Mouse (Mus musculus): ENCODE measurements around the gene Efs.

Gene Efs

DNA sequence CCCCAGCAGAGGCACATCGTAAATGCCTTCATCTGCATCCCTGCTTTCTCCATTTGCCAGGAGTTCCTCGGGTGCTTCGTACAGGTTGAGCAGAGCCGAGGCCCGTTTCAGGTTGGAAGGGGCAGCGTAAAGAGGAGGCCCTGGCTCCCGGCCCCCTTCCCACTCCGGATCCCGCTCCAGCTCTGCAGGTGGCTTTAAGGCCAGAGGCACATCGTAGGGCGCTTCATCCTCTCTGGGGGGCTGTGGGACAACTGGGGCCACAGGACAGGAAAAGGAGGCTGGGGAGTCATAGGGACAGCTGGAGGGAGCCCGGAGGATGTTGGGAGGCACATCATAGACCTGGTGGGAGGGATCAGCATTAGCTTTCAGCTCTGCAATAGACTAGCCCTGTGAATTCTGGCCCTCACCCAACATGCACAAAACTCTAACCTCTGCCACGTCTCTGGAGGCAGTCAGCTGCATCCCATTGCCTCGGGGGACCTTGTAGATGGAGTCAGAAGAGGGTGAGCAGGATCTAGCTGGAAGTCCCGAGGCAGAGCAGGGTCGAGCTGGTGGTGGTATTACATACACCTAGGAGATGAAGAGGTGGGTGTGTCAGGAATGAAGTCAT lies 5.7 kb downstream of the Efs start:
- DNase-seq, result no peak

DNA sequence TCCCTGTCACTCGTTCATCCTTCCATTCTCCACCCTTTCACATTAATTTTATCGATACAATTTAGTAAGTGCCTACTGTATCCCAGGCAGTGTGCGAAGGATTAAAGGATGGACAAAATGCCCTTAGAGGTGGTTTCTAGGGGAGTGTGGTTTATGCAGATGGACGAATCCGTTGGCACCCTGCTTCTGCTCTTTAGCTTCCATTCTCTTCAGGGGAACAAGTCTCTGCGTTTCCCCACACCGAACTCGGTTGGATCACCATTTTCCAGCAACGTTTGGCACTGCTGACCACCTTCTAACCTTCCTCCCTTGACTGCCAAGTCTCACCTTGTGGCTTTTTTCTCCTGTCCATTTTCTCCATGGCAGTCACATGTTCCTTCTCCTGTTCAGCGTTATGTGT lies 12.6 kb downstream of the Efs start:
- DNase-seq, result no peak

DNA sequence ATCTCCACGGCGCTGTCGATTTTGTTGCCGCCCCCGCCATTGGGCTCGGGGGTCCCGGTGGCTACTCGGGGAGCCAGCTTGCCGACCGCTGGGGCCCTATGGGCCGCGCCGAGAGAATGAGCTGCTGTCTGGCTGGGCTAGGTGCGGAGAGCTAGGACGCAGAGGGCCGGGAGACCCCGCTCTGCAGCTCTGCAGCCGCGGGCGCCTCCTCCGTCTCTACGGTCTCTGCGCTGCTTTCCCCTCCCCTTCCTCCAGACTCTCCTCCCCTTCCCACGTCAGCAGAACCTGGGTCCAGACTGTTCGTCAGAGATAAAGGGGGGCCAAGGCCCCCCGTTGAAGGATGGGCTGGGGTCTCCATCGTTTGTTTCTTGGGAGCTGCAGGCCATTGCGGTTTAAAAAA lies 13.0 kb downstream of the Efs start, which contains the start of gene Slc22a17:
Gene Slc22a17 (minus strand): TSS at position 247 of the 400 bp plus-strand sequence.
- DNase-seq, result peak; percentile 81

DNA sequence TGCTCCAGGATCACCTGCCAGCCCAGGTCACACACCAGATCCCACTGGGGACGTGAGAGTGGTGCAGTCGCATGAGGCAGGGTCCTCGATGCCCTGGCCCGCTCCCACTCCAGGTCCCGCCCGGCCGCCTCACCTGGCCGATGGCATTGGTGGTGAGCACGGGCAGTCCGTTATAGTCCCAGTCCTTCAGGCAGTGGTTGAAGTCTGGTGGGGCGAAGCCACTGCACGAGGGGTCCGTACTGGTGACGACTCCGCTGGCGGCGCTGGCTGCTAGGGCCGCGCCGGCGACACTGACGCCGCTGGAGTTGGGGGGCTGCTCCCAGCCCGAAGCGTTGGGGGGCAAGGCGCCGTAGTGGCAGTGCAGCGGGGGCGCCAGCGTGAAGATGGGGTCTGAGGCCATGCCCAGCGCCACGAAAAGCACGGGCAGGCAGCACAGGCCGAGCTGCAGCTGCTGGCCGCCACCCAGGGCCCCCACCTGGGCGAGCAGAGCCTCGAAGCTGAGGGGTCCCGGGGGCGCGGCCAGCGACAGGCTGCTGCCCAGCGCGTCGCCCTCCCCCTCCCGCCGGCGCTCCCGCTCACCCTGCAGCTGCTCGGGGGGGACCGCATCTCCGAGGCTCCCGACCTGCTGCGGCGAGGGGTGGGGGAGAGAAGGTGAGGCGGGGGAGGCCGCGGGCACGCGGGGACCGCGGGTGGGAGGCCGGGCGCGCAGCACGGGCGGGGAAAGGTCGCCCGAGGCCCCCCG lies 13.6 kb downstream of the Efs start:
- no peak for DNase-seq

DNA sequence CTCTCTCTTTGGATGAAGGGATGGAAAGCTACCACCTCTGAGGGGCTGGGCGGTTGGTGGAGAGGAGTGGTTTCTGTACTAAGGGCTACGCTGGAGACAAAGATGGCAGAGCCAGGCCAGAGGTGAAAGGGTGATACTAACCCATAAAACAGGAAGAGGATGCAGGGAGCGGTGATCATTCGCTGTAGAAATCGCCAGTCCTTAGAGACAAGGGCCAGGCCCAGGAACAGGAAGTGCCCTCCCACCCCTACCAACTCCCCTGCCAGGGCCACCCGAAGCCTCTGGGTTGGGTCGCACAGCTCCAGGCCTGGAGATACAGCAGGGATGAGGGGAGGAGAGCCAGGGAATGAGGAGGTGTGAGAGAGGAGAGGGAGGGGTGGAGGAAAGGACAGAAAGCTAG lies 17.2 kb downstream of the Efs start:
- DNase-seq, result no peak

DNA sequence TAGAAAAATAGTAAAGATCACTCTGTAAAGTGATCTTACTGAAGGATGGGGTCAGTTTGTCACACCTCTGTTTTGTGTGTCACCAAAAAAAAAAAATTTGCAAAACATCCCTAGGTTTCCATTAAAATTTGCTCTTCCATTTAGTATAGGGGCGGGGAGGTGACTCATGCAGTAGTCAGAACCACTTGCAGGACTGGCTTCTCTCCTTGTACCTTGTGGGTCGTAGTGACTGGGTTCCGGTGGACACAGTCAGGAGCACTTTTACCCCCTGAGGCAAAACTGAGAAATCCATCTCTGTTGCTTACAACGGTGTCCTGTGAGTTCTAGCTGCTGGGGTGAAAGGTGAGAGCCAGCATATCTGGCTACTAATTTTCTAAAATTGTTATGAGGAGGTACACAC lies 22.3 kb downstream of the Efs start:
- DNase-seq, result no peak

DNA sequence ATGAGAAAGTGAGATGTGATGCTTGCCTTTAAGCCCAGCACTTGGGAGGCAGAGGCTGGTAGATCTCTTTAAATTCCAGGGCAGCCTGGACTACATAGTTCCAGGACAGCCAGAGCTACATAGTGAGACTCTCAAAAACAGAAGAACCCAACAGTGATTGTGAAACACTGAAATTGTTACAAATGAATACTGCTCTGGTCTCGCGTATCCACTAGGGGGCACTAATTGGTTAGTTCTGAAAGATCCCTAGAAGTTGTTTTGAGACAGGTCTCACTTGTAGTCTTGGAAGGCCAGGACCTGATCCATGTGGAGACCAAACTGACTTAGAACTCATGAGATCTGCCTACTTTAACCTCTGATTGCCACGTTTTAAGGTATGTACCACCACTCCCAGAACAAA lies 25.5 kb downstream of the Efs start:
- DNase-seq, result peak; percentile 61

DNA sequence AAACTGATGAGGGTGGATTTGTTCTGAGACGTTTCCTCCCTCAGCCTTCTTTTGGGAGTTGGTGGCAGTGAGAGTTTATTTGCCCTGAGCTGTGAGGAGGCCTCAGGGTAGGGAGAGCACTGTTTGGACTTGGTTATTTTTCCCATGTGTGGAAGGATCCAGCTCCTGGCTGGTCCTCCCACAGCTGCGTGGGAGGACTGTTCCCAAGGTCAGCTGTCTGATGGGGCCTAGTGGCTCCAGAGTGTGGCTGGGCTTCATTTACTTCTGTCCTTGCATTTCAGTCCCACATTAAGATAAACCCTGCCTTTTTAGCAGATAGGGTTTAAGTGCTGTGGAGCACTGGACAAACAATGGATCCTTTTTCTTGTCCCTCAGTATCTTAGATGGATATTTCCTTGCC lies 28.5 kb downstream of the Efs start:
- no peak for DNase-seq

DNA sequence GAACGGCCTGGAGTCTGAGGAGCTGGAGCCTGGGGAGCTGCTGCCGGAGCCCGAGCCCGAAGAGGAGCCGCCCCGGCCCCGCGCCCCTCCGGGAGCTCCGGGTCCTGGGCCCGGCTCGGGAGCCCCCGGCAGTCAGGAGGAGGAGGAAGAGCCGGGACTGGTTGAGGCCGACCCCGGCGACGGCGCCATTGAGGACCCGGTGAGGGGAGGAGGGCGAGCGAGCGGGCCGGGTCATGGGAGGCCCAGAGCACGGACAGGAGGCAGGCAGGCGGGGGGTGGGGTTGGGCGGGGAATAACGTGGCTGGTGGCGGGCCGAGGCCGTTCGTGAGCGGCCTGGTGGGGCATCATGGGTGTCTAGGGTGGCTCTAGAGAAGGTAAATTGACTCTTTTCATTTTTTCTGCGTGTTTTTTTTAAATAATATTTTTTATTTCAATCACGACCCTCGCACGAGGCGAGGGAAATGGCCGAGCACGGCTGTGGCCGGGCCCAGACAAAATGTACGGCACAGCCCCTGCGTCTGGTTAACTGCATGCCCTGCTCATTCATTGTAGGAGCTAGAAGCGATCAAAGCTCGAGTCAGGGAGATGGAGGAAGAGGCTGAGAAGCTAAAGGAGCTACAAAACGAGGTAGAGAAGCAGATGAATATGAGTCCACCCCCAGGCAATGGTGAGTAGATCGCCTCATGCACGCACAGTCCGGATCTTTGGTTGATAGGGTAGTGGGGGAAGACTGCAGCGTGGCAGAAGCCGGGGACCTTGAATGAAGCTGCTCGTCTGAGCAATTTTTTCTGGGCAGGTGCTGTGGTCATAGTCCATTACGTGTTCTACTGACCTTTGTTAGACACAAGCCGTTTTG lies 31.4 kb downstream of the Efs start:
- DNase-seq, result peak; percentile 60

DNA sequence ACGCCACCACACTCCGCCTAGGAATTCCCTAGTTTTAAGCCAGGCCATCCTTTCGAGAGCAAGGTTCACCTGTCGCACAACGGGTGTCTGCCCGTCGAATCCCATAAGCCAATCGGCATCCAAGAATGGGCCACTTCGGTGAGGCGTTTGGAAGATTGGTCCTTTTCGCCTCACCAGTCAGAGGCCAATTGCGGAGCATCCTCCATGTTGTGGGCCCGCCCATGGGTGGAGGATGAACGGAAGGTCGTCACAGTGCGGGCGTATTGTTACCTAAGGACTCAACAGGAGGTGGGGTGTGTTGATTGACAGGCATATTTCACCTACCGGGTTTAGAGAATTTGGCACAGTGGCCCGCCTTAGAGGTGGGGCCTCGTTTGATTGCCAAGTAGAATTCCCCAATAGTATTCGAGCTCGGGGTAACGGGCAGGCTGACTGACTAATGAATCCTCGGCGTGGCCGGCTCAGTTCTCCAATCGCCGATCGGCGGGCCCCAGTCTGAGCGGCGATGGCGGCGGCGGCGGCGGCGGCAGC lies 32.2 kb downstream of the Efs start:
- peak; percentile 93 for DNase-seq

DNA sequence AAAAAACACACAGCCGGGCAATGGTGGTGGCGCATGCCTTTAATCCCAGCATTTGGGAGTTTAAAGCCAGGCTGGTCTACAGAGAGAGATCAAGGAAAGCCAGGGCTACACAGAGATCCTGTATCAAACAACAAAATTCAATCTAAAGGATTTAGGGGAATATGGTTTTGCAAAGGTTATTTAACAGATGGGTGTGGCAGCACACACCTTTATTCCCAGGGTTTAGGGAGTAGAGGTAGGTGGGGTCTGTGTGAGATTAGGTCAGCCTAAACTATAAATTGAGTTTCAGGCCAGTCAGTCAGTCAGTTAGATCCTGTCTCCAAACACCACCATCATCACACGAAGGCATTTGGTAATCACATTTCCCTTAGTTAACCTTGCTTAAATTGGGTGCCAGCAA lies 33.7 kb downstream of the Efs start, which contains the start of gene Pabpn1:
Gene Pabpn1 (plus strand): TSS at position 301 of the 400 bp plus-strand sequence.
- DNase-seq, result no peak

DNA sequence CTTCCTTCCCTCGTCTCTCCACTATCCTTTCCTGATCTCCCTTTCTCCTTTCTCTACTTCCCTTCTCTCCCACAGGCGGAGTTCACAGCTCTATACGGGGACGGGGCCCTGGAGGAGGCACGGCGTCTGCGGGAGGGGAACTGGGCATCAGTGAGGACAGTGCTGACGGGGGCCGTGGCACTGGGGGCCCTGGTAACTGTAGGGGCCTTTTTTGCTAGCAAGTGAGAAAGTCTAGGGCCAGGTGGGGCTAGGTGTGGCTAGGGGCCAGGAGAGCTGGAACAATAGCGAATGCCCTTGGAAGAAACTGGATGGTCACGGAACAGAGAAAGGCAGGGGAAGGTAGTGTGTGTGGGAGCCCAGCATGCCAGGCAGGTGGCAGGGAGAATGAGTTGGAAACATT lies 40.6 kb downstream of the Efs start:
- no peak for DNase-seq

DNA sequence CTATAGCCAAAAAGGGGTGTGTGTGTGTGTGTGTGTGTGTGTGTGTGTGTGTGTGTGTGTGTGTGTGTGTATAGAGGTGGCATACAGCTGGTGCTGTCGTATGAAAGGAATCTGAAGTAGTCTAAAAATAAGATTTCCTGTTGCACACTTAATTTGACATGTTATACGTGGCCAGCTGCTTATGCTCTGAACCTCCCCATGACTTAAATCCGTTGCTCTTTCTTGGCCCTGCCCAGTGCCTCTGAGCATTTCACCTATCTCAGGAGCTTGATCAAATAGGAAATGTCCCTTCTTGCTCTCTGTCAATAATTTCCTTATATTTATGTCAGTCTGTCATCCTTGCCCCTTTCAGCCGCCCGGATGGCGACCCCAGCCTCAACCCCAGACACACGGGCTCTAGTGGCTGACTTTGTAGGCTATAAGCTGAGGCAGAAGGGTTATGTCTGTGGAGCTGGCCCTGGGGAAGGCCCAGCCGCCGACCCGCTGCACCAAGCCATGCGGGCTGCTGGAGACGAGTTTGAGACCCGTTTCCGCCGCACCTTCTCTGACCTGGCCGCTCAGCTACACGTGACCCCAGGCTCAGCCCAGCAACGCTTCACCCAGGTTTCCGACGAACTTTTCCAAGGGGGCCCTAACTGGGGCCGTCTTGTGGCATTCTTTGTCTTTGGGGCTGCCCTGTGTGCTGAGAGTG lies 41.8 kb downstream of the Efs start:
- DNase-seq, result no peak

DNA sequence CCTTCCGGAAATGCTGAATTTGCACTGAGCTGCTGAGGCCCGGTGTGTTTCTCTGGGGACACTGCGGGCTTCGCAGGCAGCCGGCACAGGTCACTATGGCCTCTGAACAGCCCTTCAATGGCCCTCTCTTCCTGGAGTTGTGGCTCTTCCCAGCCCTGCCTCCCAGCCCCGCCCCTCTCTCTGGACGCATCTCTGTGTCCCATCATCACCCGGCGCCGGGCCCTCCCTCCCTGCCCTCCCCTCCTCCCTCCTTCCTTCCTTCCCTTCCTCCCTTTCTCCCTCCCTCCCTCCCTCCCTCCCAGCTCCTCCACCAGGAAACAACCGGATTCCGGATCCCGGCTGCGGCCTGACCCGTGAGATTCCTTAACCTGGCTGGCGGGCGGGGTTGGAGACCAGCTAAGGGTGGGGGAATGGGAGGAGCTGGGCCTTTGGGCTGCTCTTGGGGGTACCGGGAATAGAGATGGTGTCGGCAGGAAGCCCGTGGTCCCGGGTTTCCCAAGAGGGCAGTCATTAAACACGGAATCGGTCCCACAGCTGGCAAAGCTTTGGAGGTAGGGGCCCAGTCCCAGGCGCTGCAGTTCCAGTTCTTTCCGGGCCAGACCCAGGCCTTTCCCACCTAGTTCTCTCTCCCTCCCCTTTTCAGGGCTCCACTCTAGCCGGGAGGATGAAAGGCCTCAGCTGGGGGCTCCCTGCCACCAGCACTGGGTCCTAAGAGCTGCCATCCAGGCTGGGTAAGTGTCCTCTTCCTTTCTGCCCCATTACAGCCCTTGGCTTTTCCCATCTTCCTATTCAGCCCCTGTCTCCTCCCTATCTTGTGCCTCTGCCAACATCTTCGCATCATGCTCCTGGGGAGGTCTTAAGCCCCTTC lies 42.5 kb downstream of the Efs start, which contains the start of the genes Bcl2l2 and Gm20521:
Gene Bcl2l2 (plus strand): TSS at position 224 of the 868 bp plus-strand sequence.
Gene Gm20521 (plus strand): TSS at position 288 of the 868 bp plus-strand sequence.
- peak; percentile 82 for DNase-seq

DNA sequence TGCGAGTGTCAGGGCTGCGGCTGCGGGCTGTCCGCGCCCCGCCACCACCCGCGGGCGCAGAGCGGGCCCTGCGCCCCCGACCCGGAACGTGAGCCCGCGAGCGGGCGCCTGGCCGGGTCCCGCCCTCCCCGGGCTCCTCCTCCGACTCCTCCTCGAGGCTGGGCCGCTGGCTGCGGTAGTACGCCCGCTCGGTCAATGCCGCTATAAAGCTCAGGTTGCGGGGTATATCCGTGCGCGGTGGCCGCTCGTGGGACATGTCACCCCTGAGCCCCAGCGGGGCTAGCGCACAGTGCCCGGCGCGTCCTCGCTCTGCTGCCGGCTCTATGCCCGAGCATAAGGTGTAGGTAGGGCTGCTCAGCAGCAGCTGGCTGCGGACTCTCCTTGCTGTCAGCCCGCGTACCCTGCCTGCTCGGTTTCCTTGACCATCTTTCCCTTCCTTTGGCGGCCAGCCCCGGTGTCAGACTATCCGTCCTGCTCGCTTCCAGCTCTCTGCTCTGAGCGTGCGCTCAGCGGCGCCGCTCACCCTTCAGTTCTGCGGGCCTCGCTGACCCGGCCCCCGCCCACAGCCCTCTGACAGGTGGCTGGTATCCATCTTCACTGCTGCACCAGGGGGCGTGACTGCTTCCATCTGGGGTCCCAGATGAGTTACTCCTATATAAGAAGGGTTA lies 48.7 kb downstream of the Efs start, which contains the start of gene Ppp1r3e:
Gene Ppp1r3e (minus strand): TSS at position 503 of the 668 bp plus-strand sequence.
- DNase-seq, result peak; percentile 62

DNA sequence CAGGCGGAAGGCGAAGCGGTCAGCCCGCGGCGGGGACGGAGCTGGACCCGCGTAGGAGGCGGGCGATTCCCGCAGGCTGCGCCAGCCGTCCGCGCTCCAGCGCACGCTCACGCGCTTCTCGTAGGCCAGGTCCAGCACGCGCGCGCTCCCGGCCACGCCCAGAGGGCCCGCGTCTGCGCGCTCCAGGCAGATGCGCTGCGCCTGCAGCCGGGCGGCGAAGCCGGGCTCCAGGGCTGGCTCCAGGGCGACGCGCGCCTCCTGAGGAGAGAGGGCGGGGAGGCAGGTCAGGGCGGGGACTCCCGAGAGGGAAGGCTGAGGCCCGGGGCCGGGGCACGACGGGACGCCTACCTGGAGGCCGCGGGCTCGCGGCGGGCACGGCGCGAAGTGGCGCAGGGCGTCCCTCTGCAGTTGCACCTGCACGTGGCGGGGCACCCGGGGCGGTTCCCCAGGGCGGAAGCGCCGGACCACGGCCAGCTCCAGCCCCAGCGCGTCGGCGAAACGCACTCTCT lies 49.3 kb downstream of the Efs start:
- peak; percentile 88 for DNase-seq

DNA sequence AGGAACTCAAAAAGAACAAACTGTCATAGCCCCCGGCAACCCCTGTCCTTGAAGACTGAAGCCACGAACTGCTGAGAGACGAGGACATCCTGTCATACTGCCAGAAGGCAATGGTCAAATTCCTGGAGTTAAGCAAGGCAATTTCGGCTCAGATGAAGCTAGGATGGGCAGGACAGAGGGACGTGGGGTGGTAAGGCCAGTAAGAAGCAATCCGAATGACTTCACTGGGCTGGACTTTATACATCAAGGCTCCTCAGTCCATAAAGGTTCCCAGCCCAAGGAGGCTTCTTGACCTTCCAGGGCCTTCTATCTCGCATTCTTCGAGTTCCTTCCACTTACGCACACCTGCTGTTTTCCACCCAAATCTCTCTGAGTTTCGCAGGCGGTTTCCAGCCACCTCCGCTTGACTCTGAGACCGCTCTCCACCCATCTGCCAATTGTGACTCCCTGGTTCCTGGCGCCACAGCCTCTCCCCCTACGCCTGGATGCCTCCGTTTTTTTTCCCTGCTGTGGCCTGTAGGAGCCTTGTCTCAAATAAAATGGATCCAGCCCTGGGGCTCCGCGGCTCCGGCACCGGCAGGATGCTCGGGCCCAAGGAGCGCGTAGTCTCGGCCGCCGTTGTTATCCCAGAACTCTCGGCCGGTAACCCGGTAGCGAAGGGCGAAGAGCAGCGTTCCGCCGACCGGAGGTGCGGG lies 49.9 kb downstream of the Efs start:
- no peak for DNase-seq

DNA sequence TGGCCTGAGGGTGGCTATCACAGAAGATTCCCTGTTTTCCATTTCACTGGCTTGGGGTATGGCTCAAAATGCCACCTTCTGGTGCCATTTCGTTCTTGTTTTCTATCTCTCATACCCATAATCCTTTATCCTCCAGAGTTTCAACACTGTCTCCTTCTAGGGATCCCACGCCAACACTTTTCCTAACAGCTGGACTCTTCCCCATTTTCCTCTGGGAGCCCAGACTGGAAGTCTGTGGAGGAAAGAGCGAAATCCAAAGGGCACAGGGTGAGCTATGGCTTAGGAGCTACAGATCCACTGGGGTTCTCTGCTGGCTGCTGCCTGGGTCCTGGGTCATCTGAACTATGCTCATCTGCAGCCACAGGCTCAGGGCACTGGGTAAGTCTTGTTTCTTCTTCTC lies 51.8 kb downstream of the Efs start:
- DNase-seq, result no peak

DNA sequence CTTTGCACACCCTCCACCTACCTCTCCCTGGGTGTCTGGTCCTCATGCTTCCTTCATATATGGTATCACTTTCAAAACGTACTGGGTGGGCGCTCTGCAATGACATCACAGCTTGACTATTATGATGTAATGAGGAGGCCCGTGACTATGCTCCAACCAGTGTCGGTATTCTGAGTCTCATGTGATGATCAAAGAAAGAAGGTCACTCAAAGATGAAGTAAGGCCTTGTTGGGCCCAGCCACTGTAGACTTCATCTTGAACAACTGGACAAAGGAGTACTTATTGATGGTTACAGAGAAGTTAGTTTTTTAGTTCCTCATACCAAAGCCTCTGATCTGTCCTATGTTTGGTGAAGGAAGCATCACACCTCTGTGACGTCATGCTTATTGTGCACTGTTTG lies 55.1 kb downstream of the Efs start, which contains the start of gene Homez:
Gene Homez (minus strand): TSS at position 101 of the 400 bp plus-strand sequence.
- DNase-seq, result no peak

DNA sequence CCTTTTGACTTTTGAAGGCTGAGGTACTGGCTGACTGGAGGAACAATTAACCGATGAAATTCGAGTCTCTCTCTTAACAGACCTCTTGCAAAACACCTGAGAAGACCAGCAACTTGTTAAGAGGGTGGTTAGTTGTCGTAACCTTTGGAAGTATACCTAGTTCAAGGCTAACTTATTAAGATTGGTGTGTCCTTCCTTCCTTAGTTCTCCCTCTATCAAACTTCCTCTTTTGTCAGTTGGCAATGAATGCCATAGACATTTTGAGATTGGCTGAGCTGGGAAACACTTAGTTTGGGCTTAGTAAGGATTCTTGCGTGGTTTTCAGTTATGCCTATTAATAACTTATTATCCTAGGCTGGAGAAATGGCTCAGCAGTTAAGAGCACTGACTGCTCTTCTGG lies 57.9 kb downstream of the Efs start:
- DNase-seq, result no peak

Measured in right cerebral cortex, postnatal 14 days (tissue).